Mouse (Mus musculus) T-helper 2 cell (primary cell): ENCODE results near the gene Fam240b.

Experiments
- in situ Hi-C: fragments of 300-600 bp; cut with MboI, MseI; formaldehyde crosslinking; loops from one replicate; pipeline ENCODE4 v1.15.1; 2025; ENCODE audit warnings: high pct_unique_total_duplicates

Fam240b gene

GRCm38 (mm10) chr13:64443263-64443894, 54.2 kb downstream of the Fam240b start:
- in situ Hi-C loops: loop anchor here (5.0 to 10.0 kb wide), 2 partner anchors 276 to 681 kb away; no protein-coding TSS in a partner anchor

- in situ Hi-C loops: loop anchor here (5.0 to 10.0 kb wide), 2 partner anchors 273 to 684 kb away; no protein-coding TSS in a partner anchor
These were observed 57.0 kb downstream of the Fam240b start for GRCm38 (mm10) chr13:64440592-64440991.

- in situ Hi-C loops: loop anchor here (5.0 kb wide), 1 partner anchor 127 kb away; the partner anchor contains the start of gene Aaed1
These were observed 58.1 kb downstream of the Fam240b start for GRCm38 (mm10) chr13:64439471-64439870.

GRCm38 (mm10) chr13:64438863-64439452, 58.6 kb downstream of the Fam240b start:
- in situ Hi-C loops: loop anchor here (5.0 kb wide), 1 partner anchor 127 kb away; the partner anchor contains the start of gene Aaed1

- in situ Hi-C loops: loop anchor here (5.0 kb wide), 1 partner anchor 126 kb away; the partner anchor contains the start of gene Aaed1
These were observed 59.8 kb downstream of the Fam240b start for GRCm38 (mm10) chr13:64437801-64438200.

- in situ Hi-C loops: no loop called here
These were observed 65.3 kb downstream of the Fam240b start, which contains the start of gene Cdk20 for GRCm38 (mm10) chr13:64432017-64432995. Gene Cdk20, plus strand, starts transcription at chr13:64432314.
